Mouse (Mus musculus) erythroblast, embryonic 14.5 days (primary cell): ENCODE data around the gene Foxk2. TPM values are rescaled to one million over a fixed set of nuclear protein-coding genes. Genes with fewer than 3 reads are reported as not detected.
"Not testable (repeated sequence)": the region's sequence is repeated elsewhere in the genome, so short reads cannot be mapped to it uniquely, and the experiment has no call there.

Experiments
- H3K27me3 ChIP-seq: 2 replicates; pipeline ENCODE4 v1.6.1; 2012; ENCODE audit warnings: inconsistent platforms; ENCODE audit not compliant: control insufficient read depth
- H3K36me3 ChIP-seq: 2 replicates; pipeline ENCODE4 v1.6.1; 2012; ENCODE audit warnings: mild to moderate bottlenecking, inconsistent platforms; ENCODE audit not compliant: control insufficient read depth
- H3K4me1 ChIP-seq: 2 replicates; pipeline ENCODE4 v1.6.1; 2012; ENCODE audit warnings: inconsistent platforms; ENCODE audit not compliant: control insufficient read depth
- H3K4me3 ChIP-seq: replicated peaks from 2 replicates; pipeline ENCODE3; 2012; ENCODE audit warnings: moderate library complexity, mild to moderate bottlenecking, inconsistent platforms
- H3K9me3 ChIP-seq: 2 replicates; pipeline ENCODE4 v1.6.1; 2012; ENCODE audit warnings: low read length, inconsistent platforms, mixed read lengths; ENCODE audit not compliant: control insufficient read depth
- GATA1 ChIP-seq: IDR thresholded peaks from 2 replicates; pipeline ENCODE4 v1.6.1; 2012; ENCODE audit warnings: low read length, inconsistent platforms, mixed read lengths
- TAL1 ChIP-seq: IDR thresholded peaks from 3 replicates; pipeline ENCODE4 v1.6.1; 2012; ENCODE audit warnings: low read length, inconsistent platforms, mixed read lengths
- polyA plus RNA-seq: library from polyadenylated mRNA; stranded (reverse); fragments of >175 nt; gene quantifications from 2 replicates; pipeline ENCODE4 v1.2.3, GENCODE M21; 2012

Gene Foxk2
- polyA plus RNA-seq, 1 experiment: 2.0 TPM

- Histone ChIP-seq H3K9me3 (no peaks in the 10 kb centered on the region), H3K27me3 (no peaks in the 10 kb centered on the region), H3K36me3 (peaks cover 48% of the 10 kb centered on the region)
Observed at GRCm38 (mm10) chr11:121326034-121326433, 66.2 kb downstream of the Foxk2 start.

GRCm38 (mm10) chr11:121326681-121327080, 66.9 kb downstream of the Foxk2 start:
- no peak for TF ChIP-seq GATA1
- no peak for TF ChIP-seq TAL1
- Histone ChIP-seq H3K4me1 (no peaks in the 10 kb centered on the region; the same call in 1 of the 2 replicates), H3K4me3 (no peak overlapping the region), H3K9me3 (no peaks in the 10 kb centered on the region), H3K27me3 (no peaks in the 10 kb centered on the region), H3K36me3 (peaks cover 53% of the 10 kb centered on the region)

More at GRCm38 (mm10) chr11:121326034-121326433, 66.2 kb downstream of the Foxk2 start:
- H3K4me3 ChIP-seq: no peak overlapping the region
- TF ChIP-seq GATA1 (no peak), TAL1 (no peak)
- no peaks in the 10 kb centered on the region; the same call in 1 of the 2 replicates for H3K4me1 ChIP-seq

GRCm38 (mm10) chr11:121328206-121328605, 68.4 kb downstream of the Foxk2 start:
- no peak for TF ChIP-seq GATA1
- no peak for TF ChIP-seq TAL1
- peaks cover 67% of the 10 kb centered on the region for H3K36me3 ChIP-seq
- H3K4me3 ChIP-seq: no peak overlapping the region
- no peaks in the 10 kb centered on the region for H3K27me3 ChIP-seq
- no peaks in the 10 kb centered on the region for H3K9me3 ChIP-seq
- H3K4me1 ChIP-seq: no peaks in the 10 kb centered on the region; the same call in 1 of the 2 replicates

- TF ChIP-seq TAL1 (no peak), GATA1 (no peak)
- Histone ChIP-seq H3K4me3 (no peak overlapping the region), H3K4me1 (no peaks in the 10 kb centered on the region; the same call in 1 of the 2 replicates), H3K27me3 (no peaks in the 10 kb centered on the region), H3K9me3 (no peaks in the 10 kb centered on the region), H3K36me3 (peaks cover 72% of the 10 kb centered on the region)
Observed at GRCm38 (mm10) chr11:121328619-121329018, 68.8 kb downstream of the Foxk2 start.

GRCm38 (mm10) chr11:121331641-121332040, 71.9 kb downstream of the Foxk2 start:
- no peak for TF ChIP-seq GATA1
- no peak for TF ChIP-seq TAL1
- Histone ChIP-seq H3K27me3 (no peaks in the 10 kb centered on the region), H3K4me1 (no peaks in the 10 kb centered on the region), H3K9me3 (no peaks in the 10 kb centered on the region), H3K4me3 (no peak overlapping the region), H3K36me3 (peaks cover 96% of the 10 kb centered on the region)

DNA sequence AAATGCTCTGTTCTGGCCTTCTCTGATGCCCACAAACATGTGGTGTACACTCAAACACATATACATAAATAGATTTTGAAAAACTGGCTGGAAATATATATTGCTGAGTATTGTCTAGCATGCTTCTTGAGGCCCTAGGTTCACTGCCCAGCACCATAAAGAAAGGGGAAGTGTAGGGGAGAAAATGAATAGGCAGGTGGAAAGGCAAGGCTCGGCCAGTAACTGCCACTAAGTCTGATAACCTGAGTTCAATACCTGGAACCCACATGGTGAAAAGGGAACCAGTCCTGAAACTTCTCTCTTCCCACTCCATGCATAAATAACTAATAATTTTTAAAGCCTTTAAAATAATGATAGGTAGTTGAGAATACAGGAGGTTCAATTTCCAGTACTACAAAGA, 79.9 kb downstream of the Foxk2 start:
- Histone ChIP-seq H3K4me1 (peaks cover 5% of the 10 kb centered on the region; the same call in 1 of the 2 replicates), H3K9me3 (no peaks in the 10 kb centered on the region), H3K4me3 (no peak overlapping the region), H3K36me3 (peaks cover 76% of the 10 kb centered on the region), H3K27me3 (no peaks in the 10 kb centered on the region)
- TF ChIP-seq GATA1 (no peak), TAL1 (no peak)

DNA sequence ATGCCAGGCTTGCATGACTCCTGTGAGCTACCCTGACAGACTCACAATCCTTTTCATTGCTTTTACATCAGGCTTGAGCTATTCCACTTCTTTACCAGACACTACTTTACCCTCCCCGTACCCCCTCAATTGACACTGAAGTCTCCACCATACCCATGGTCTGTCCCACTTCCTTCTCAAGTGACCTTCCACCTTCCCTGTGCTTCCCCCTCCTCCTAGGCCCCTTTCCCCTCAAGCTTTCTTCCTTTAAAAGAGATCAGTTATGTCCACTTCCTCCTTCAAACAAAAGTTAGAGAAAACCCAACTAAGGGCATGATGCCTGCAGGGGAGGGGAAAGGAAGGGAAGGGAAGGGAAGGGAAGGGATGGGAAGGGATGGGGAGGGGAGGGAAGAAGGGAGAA, 80.5 kb downstream of the Foxk2 start:
- Histone ChIP-seq H3K4me1 (peaks cover 5% of the 10 kb centered on the region; the same call in 1 of the 2 replicates), H3K4me3 (no peak overlapping the region), H3K9me3 (no peaks in the 10 kb centered on the region), H3K36me3 (peaks cover 75% of the 10 kb centered on the region), H3K27me3 (no peaks in the 10 kb centered on the region)
- TF ChIP-seq GATA1 (no peak), TAL1 (no peak)

GRCm38 (mm10) chr11:121342423-121342822, 82.6 kb downstream of the Foxk2 start:
- H3K4me3 ChIP-seq, H3K27me3 ChIP-seq, H3K4me1 ChIP-seq, H3K9me3 ChIP-seq: not testable (repeated sequence)
- peaks cover 72% of the 10 kb centered on the region for H3K36me3 ChIP-seq

DNA sequence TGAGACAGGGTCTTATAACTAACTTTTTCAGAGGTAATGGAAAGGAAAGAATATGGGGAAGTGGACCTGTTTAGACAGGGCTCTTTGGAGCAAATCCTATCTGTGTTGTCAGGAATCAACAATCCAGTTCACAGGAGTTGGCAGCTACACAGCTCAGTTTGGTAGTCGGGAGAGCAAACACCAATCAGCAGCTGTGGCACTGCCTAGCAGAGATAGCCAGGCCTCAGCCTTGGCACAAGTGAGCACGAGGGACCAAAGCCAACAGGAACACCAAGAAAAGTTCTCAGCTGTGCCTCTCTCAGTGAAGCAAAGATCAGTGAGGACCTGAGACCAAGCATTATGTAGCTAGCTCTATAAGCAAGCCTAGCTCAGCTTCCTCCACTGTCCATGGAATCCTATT, 87.2 kb downstream of the Foxk2 start:
- Histone ChIP-seq H3K4me1 (peaks cover 19% of the 10 kb centered on the region), H3K36me3 (peaks cover 78% of the 10 kb centered on the region)

GRCm38 (mm10) chr11:121348166-121348565, 88.4 kb downstream of the Foxk2 start:
- no peaks in the 10 kb centered on the region for H3K9me3 ChIP-seq
- peaks cover 76% of the 10 kb centered on the region for H3K36me3 ChIP-seq
- H3K4me1 ChIP-seq: peaks cover 26% of the 10 kb centered on the region
- TF ChIP-seq TAL1 (no peak), GATA1 (no peak)
- H3K4me3 ChIP-seq: no peak overlapping the region
- no peaks in the 10 kb centered on the region for H3K27me3 ChIP-seq

More for the DNA sequence above, 87.2 kb downstream of the Foxk2 start:
- H3K4me3 ChIP-seq: no peak overlapping the region
- no peaks in the 10 kb centered on the region for H3K9me3 ChIP-seq
- no peaks in the 10 kb centered on the region for H3K27me3 ChIP-seq
- TF ChIP-seq GATA1 (no peak), TAL1 (no peak)

DNA sequence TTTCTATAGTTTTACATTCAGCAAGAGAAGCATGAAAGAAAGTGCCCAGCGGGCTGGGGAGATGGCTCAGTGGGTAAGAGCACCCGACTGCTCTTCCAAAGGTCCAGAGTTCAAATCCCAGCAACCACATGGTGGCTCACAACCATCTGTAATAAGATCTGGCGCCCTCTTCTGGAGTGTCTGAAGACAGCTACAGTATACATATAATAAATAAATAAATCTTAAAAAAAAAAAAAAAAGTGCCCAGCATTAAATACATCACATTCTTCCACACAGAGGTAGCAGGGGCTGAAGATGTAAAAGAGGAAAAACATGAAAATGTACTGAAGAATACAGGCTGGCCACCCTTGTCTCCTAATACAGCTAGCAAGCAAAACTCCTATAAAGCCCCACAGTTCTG, 88.9 kb downstream of the Foxk2 start:
- H3K9me3 ChIP-seq, H3K27me3 ChIP-seq: not testable (repeated sequence)
- H3K36me3 ChIP-seq: peaks cover 70% of the 10 kb centered on the region

More for the DNA sequence above, 88.9 kb downstream of the Foxk2 start:
- H3K4me1 ChIP-seq: peaks cover 29% of the 10 kb centered on the region
- not testable (repeated sequence) for H3K4me3 ChIP-seq
